Mouse (Mus musculus): ENCODE results near the gene Man2b1.

- no peak for TF ChIP-seq TAL1 (IDR thresholded peaks at IDR 0.05; ENCODE audit: low read length)
- TF ChIP-seq GATA1 (IDR thresholded peaks at IDR 0.05; ENCODE audit: low read length): no peak
Measured at GRCm38 (mm10) chr8:85043619-85044018, 39.5 kb upstream of the Man2b1 start.

All from erythroblast, embryonic 14.5 days (primary cell).